8 mouse cellular contexts compared by ENCODE assay signal in the genomic region with DNA sequence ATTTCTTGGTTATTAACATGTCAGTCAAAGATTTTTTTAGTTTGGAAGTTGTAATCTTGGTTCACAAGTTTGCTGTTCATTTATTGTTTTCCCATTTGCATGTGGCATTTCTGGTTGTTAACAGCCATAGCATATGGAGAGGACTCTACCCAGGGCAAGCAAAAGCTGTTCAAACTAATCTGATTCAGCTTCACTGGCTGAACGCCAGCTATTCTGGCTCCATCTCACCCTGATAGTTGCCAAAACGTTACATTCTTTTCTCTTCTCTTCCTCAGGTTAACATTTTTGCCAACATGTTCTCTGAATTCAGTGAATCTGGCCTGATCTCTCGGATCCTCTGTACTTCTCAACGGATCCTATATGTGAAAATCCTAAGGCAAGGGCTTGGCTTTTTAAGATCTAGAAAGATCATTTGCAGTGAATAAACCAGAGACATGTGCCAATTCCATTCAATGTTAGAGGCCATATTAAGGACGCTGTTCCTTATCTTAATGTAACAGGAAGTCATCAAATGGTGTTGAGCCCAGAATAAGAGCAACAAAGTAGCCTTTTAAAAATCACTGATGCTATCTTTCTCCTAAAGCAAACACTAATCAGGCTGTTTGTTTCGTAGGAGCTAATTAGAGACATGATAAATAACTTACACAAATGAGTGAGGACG.
DNase-seq lines count a peak whose midpoint lies in the region; ATAC-seq lines count a peak whose summit lies in the region.
"Had no signal": no experiment of that assay in that cellular context is flagged by ENCODE, and none has a peak within 500 bp of the region (broad histone marks: within the 10 kb centered on the region; RNA-seq: fewer than 3 reads in every experiment).

No protein-coding gene starts in this region.

- ATAC-seq in cerebellum, adult (ENCODE audit: insufficient number of reproducible peaks, low FRiP score, low TSS enrichment): peak; percentile 95

- DNase-seq in kidney, postnatal 14 days: peak; percentile 4
- no peak for DNase-seq in kidney, adult 9 months
- DNase-seq in adrenal gland, postnatal 10 days: peak; percentile 36
- DNase-seq in layer of hippocampus, adult 9-10 months (ENCODE audit: low spot score): peak; percentile 8
- no peak for DNase-seq in thymus, postnatal 14 days
- no peak for DNase-seq in spleen, postnatal 10 days (ENCODE audit: low spot score in 2 of 2)
- DNase-seq: kidney, adult 8-10 months had no signal

Comparison
In these comparisons a context has a peak if more than half of its experiments do, and no peak if none do; other contexts are left out.
1. DNase-seq: peak in kidney, postnatal 14 days (single experiment), adrenal gland, postnatal 10 days (single experiment) and layer of hippocampus, adult 9-10 months (single experiment); none in kidney, adult 9 months (single experiment), thymus, postnatal 14 days (single experiment) and spleen, postnatal 10 days (0 of 2).